Mouse (Mus musculus) hindbrain, embryonic 13.5 days (tissue): ENCODE data around the gene Mybpc2. TPM values are rescaled to one million over a fixed set of nuclear protein-coding genes. Genes with fewer than 3 reads are reported as not detected.

Experiments used
- ATAC-seq: fragments of 200-750 bp; cut with Nextera tagmentation; 2 replicates; pipeline ENCODE4 v1.8.0; 2017; ENCODE audit warnings: moderate TSS enrichment; ENCODE audit not compliant: low FRiP score
- H3K27ac ChIP-seq: fragments of 300-500 bp; sonication (generic); 2 replicates; pipeline ENCODE4 v1.5.1; 2015; ENCODE audit warnings: inconsistent platforms, mild to moderate bottlenecking, moderate library complexity
- H3K27me3 ChIP-seq: fragments of 300-500 bp; sonication (generic); 2 replicates; pipeline ENCODE4 v1.6.1; 2015; ENCODE audit warnings: mild to moderate bottlenecking, inconsistent platforms
- H3K36me3 ChIP-seq: fragments of 300-500 bp; sonication (generic); 2 replicates; pipeline ENCODE4 v1.6.1; 2015; ENCODE audit warnings: mild to moderate bottlenecking, inconsistent platforms
- H3K4me1 ChIP-seq: fragments of 300-500 bp; sonication (generic); replicated peaks from 2 replicates; pipeline ENCODE4 v1.6.1; 2015; ENCODE audit warnings: inconsistent platforms
- H3K4me2 ChIP-seq: fragments of 300-500 bp; sonication (generic); 2 replicates; pipeline ENCODE4 v1.6.1; 2015; ENCODE audit warnings: inconsistent platforms, mild to moderate bottlenecking, moderate library complexity
- H3K4me3 ChIP-seq: fragments of 300-500 bp; sonication (generic); 2 replicates; pipeline ENCODE4 v1.5.1; 2015; ENCODE audit warnings: mild to moderate bottlenecking, inconsistent platforms
- H3K9ac ChIP-seq: fragments of 300-500 bp; sonication (generic); 2 replicates; pipeline ENCODE4 v1.6.1; 2015; ENCODE audit warnings: mild to moderate bottlenecking, inconsistent platforms
- H3K9me3 ChIP-seq: fragments of 300-500 bp; sonication (generic); 2 replicates; pipeline ENCODE4 v1.6.1; 2016; ENCODE audit warnings: inconsistent platforms
- WGBS: fragments of 180-500 bp; shearing (Covaris S2); methylation state at CpG from one replicate; pipeline ENCODE4 v1.1.7; 2015; 5-methylcytosine and 5-hydroxymethylcytosine counted together
- polyA plus RNA-seq: library from polyadenylated mRNA; unstranded; fragments of >200 nt; fragmentation: Nextera tagmentation; extraction: Ambion mirVana; gene quantifications from 2 replicates; pipeline ENCODE4 v1.2.1, GENCODE M21; 2015

Mybpc2 gene
- polyA plus RNA-seq, result 0.08 and 0.18 TPM in 2 replicates

GRCm38 (mm10) chr7:44524502-44524901 lies at the start of gene Mybpc2:
Gene Mybpc2 (minus strand): TSS chr7:44524656.
- H3K9ac ChIP-seq, result peak within 1 kb of the TSS; percentile 35; the same call in 1 of the 2 replicates

GRCm38 (mm10) chr7:44572956-44573484 lies 48.6 kb upstream of the Mybpc2 start:
- no peak overlapping the region for H3K27ac ChIP-seq
- WGBS, result 72% methylated on average over 5 of the region's 5 CpGs

More at GRCm38 (mm10) chr7:44524502-44524901, at the start of gene Mybpc2:
- peaks cover 21% of the 10 kb centered on the region for H3K4me1 ChIP-seq
- peaks cover 87% of the 10 kb centered on the region for H3K27me3 ChIP-seq
- WGBS, result 34% methylated on average over 12 of the region's 12 CpGs
- H3K36me3 ChIP-seq, result no peaks in the 10 kb centered on the region
- H3K4me3 ChIP-seq, result no peak within 1 kb of the TSS
- no peak for ATAC-seq
- peak within 1 kb of the TSS; percentile 31 for H3K4me2 ChIP-seq
- H3K9me3 ChIP-seq, result no peaks in the 10 kb centered on the region
- no peak within 1 kb of the TSS for H3K27ac ChIP-seq

GRCm38 (mm10) chr7:44572213-44572701 lies 47.8 kb upstream of the Mybpc2 start, which contains the start of gene Napsa:
Gene Napsa (plus strand): TSS chr7:44572380.
- no peak within 1 kb of the TSS for H3K4me2 ChIP-seq
- no peak within 1 kb of the TSS for H3K27ac ChIP-seq
- no peak within 1 kb of the TSS for H3K9ac ChIP-seq
- H3K4me1 ChIP-seq, result no peaks in the 10 kb centered on the region
- H3K9me3 ChIP-seq, result no peaks in the 10 kb centered on the region
- no peak for ATAC-seq
- H3K36me3 ChIP-seq, result no peaks in the 10 kb centered on the region
- 28% methylated on average over 7 of the region's 7 CpGs for WGBS
- no peak within 1 kb of the TSS for H3K4me3 ChIP-seq
- H3K27me3 ChIP-seq, result 0 out of 2 replicates have a peak, but pooled peaks cover 11% of the 10 kb centered on the region

More at GRCm38 (mm10) chr7:44572956-44573484, 48.6 kb upstream of the Mybpc2 start:
- Histone ChIP-seq H3K4me1 (no peaks in the 10 kb centered on the region), H3K36me3 (no peaks in the 10 kb centered on the region), H3K27me3 (0 out of 2 replicates have a peak, but pooled peaks cover 11% of the 10 kb centered on the region), H3K9ac (no peak overlapping the region), H3K9me3 (no peaks in the 10 kb centered on the region), H3K4me3 (no peak overlapping the region), H3K4me2 (no peak overlapping the region)
- ATAC-seq, result no peak

- no peak for ATAC-seq
- no peaks in the 10 kb centered on the region for H3K9me3 ChIP-seq
- no peak overlapping the region for H3K9ac ChIP-seq
- H3K36me3 ChIP-seq, result no peaks in the 10 kb centered on the region
- 0 out of 2 replicates have a peak, but pooled peaks cover 11% of the 10 kb centered on the region for H3K27me3 ChIP-seq
- H3K4me3 ChIP-seq, result no peak overlapping the region
- WGBS, result 31% methylated on average over 4 of the region's 4 CpGs
- H3K4me1 ChIP-seq, result no peaks in the 10 kb centered on the region
- no peak overlapping the region for H3K4me2 ChIP-seq
- no peak overlapping the region for H3K27ac ChIP-seq
Measured at GRCm38 (mm10) chr7:44571811-44572210, 47.4 kb upstream of the Mybpc2 start.

- Histone ChIP-seq H3K4me2 (no peak overlapping the region), H3K4me3 (no peak overlapping the region), H3K27me3 (0 out of 2 replicates have a peak, but pooled peaks cover 11% of the 10 kb centered on the region), H3K9ac (no peak overlapping the region), H3K9me3 (no peaks in the 10 kb centered on the region), H3K4me1 (no peaks in the 10 kb centered on the region), H3K36me3 (no peaks in the 10 kb centered on the region), H3K27ac (no peak overlapping the region)
- 91% methylated on average over 6 of the region's 6 CpGs for WGBS
- ATAC-seq, result no peak
Measured at GRCm38 (mm10) chr7:44570989-44571388, 46.5 kb upstream of the Mybpc2 start.

GRCm38 (mm10) chr7:44568803-44569202 lies 44.3 kb upstream of the Mybpc2 start:
- no peaks in the 10 kb centered on the region for H3K36me3 ChIP-seq
- ATAC-seq, result no peak
- no peak overlapping the region for H3K9ac ChIP-seq
- H3K9me3 ChIP-seq, result no peaks in the 10 kb centered on the region
- WGBS, result 79% methylated on average over 9 of the region's 9 CpGs
- no peak overlapping the region for H3K4me2 ChIP-seq
- H3K4me1 ChIP-seq, result no peaks in the 10 kb centered on the region
- H3K27me3 ChIP-seq, result 0 out of 2 replicates have a peak, but pooled peaks cover 11% of the 10 kb centered on the region
- H3K27ac ChIP-seq, result no peak overlapping the region
- no peak overlapping the region for H3K4me3 ChIP-seq

GRCm38 (mm10) chr7:44565414-44565813 lies 41.0 kb upstream of the Mybpc2 start:
- no peak overlapping the region for H3K4me3 ChIP-seq
- no peak for ATAC-seq
- H3K4me1 ChIP-seq, result no peaks in the 10 kb centered on the region
- WGBS, result 81% methylated on average over 6 of the region's 6 CpGs
- H3K9ac ChIP-seq, result no peak overlapping the region
- no peak overlapping the region for H3K4me2 ChIP-seq
- no peak overlapping the region for H3K27ac ChIP-seq
- no peaks in the 10 kb centered on the region for H3K9me3 ChIP-seq
- no peaks in the 10 kb centered on the region for H3K36me3 ChIP-seq
- 0 out of 2 replicates have a peak, but pooled peaks cover 6% of the 10 kb centered on the region for H3K27me3 ChIP-seq

- ATAC-seq, result no peak
- 0 out of 2 replicates have a peak, but pooled peaks cover 6% of the 10 kb centered on the region for H3K27me3 ChIP-seq
- no peaks in the 10 kb centered on the region for H3K9me3 ChIP-seq
- H3K4me1 ChIP-seq, result no peaks in the 10 kb centered on the region
- no peak overlapping the region for H3K9ac ChIP-seq
- 88% methylated on average over 10 of the region's 10 CpGs for WGBS
- H3K4me2 ChIP-seq, result no peak overlapping the region
- H3K27ac ChIP-seq, result no peak overlapping the region
- no peak overlapping the region for H3K4me3 ChIP-seq
- H3K36me3 ChIP-seq, result no peaks in the 10 kb centered on the region
Measured at GRCm38 (mm10) chr7:44564486-44564885, 40.0 kb upstream of the Mybpc2 start.

- WGBS, result 53% methylated on average over 8 of the region's 8 CpGs
- no peaks in the 10 kb centered on the region for H3K9me3 ChIP-seq
- no peaks in the 10 kb centered on the region for H3K4me1 ChIP-seq
- H3K9ac ChIP-seq, result no peak overlapping the region
- no peak overlapping the region for H3K27ac ChIP-seq
- H3K36me3 ChIP-seq, result no peaks in the 10 kb centered on the region
- ATAC-seq, result no peak
- no peaks in the 10 kb centered on the region for H3K27me3 ChIP-seq
- no peak overlapping the region for H3K4me3 ChIP-seq
- H3K4me2 ChIP-seq, result no peak overlapping the region
Measured at GRCm38 (mm10) chr7:44563284-44563683, 38.8 kb upstream of the Mybpc2 start.

- no peak overlapping the region for H3K4me3 ChIP-seq
- 53% methylated on average over 18 of the region's 18 CpGs for WGBS
- H3K4me1 ChIP-seq, result no peaks in the 10 kb centered on the region
- H3K27me3 ChIP-seq, result peaks cover 18% of the 10 kb centered on the region; the same call in 1 of the 2 replicates
- peak; percentile 52; the same call in 1 of the 2 replicates for ATAC-seq
- no peak overlapping the region for H3K9ac ChIP-seq
- H3K4me2 ChIP-seq, result no peak overlapping the region
- no peaks in the 10 kb centered on the region for H3K36me3 ChIP-seq
- no peaks in the 10 kb centered on the region for H3K9me3 ChIP-seq
- no peak overlapping the region for H3K27ac ChIP-seq
Measured at GRCm38 (mm10) chr7:44560435-44561400, 36.3 kb upstream of the Mybpc2 start.

- Histone ChIP-seq H3K27ac (no peak overlapping the region), H3K9ac (no peak overlapping the region; the same call in 1 of the 2 replicates), H3K36me3 (no peaks in the 10 kb centered on the region), H3K4me3 (no peak overlapping the region), H3K27me3 (peaks cover 24% of the 10 kb centered on the region; the same call in 1 of the 2 replicates), H3K9me3 (no peaks in the 10 kb centered on the region), H3K4me1 (peaks cover 12% of the 10 kb centered on the region), H3K4me2 (no peak overlapping the region)
- no peak for ATAC-seq
- WGBS, result 73% methylated on average over 2 of the region's 2 CpGs
Measured at GRCm38 (mm10) chr7:44557629-44558028, 33.2 kb upstream of the Mybpc2 start.

GRCm38 (mm10) chr7:44553826-44554225 lies 29.4 kb upstream of the Mybpc2 start, which contains the start of gene Nr1h2:
Gene Nr1h2 (minus strand): TSS chr7:44553951.
- H3K27me3 ChIP-seq, result peaks cover 24% of the 10 kb centered on the region; the same call in 1 of the 2 replicates
- under 1% methylated on average over 22 of the region's 22 CpGs for WGBS
- H3K9me3 ChIP-seq, result no peaks in the 10 kb centered on the region
- peak; percentile 76 for ATAC-seq
- peak within 1 kb of the TSS; percentile 65 for H3K9ac ChIP-seq
- peak within 1 kb of the TSS; percentile 91 for H3K27ac ChIP-seq
- H3K4me1 ChIP-seq, result peaks cover 16% of the 10 kb centered on the region
- H3K4me2 ChIP-seq, result peak within 1 kb of the TSS; percentile 70
- peaks cover 31% of the 10 kb centered on the region for H3K36me3 ChIP-seq
- peak within 1 kb of the TSS; percentile 71 for H3K4me3 ChIP-seq
